Mouse (Mus musculus): ENCODE results near the gene Ccne1. TPM values are rescaled to one million over a fixed set of nuclear protein-coding genes. Genes with fewer than 3 reads are reported as not detected.
A peak's percentile ranks its signal among the peaks of the same experiment; 100 is the strongest.

Gene Ccne1
- polyA plus RNA-seq, 1 experiment from 2014 or later: 59.9 TPM

GRCm38 (mm10) chr7:38105379-38105778 is 2.0 kb downstream of the Ccne1 start:
- Histone ChIP-seq H3K27ac (ENCODE audit: low read length) (no peak overlapping the region), H3K9ac (replicated peaks; ENCODE audit: low read length) (peak overlapping the region; percentile 82; the same call in 1 of the 2 replicates), H3K4me3 (ENCODE audit: low read length) (peak overlapping the region; percentile 87), H3K27me3 (ENCODE audit: insufficient read depth, low read length) (no peaks in the 10 kb centered on the region), H3K4me2 (replicated peaks; ENCODE audit: low read depth, low read length) (peak overlapping the region; percentile 98), H3K4me1 (ENCODE audit: insufficient read depth, low read length) (peaks cover 20% of the 10 kb centered on the region), H3K9me3 (ENCODE audit: low read length) (no peaks in the 10 kb centered on the region), H3K36me3 (ENCODE audit: insufficient read depth, low read length) (peaks cover 25% of the 10 kb centered on the region)
- no peak for ATAC-seq (ENCODE audit: low FRiP score, low TSS enrichment)
- 88% methylated on average over 3 of the region's 3 CpGs for WGBS

GRCm38 (mm10) chr7:38104097-38104496 is 3.2 kb downstream of the Ccne1 start:
- no peaks in the 10 kb centered on the region for H3K9me3 ChIP-seq (ENCODE audit: low read length)
- H3K4me1 ChIP-seq (ENCODE audit: insufficient read depth, low read length): peaks cover 20% of the 10 kb centered on the region
- H3K4me3 ChIP-seq (ENCODE audit: low read length): no peak overlapping the region
- no peak overlapping the region for H3K9ac ChIP-seq (replicated peaks; ENCODE audit: low read length)
- H3K27ac ChIP-seq (ENCODE audit: low read length): no peak overlapping the region
- ATAC-seq (ENCODE audit: low FRiP score, low TSS enrichment): no peak
- 89% methylated on average over 5 of the region's 5 CpGs for WGBS
- peaks cover 36% of the 10 kb centered on the region for H3K36me3 ChIP-seq (ENCODE audit: insufficient read depth, low read length)
- H3K4me2 ChIP-seq (replicated peaks; ENCODE audit: low read depth, low read length): no peak overlapping the region
- no peaks in the 10 kb centered on the region for H3K27me3 ChIP-seq (ENCODE audit: insufficient read depth, low read length)

DNA sequence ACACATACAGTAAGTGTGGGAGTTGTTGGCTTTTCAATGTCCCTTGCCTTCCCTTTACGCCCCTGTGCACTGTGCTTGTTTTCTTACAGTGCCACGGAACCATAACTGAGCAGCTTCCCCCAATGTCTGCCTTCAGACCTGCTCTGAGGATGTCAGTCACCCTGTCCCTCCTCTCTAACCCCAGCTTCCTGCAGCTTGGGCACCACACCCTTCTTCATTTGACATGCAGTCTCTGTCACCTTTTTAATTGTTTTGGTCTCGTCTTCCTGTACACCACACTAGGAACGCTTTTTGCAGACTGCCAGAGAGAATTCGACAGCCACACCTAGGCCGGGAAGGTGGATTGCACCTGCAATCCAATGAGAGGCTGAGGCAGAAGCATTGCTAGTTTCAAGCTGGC is 13.0 kb downstream of the Ccne1 start:
- WGBS: 70% methylated on average over 6 of the region's 6 CpGs
- no peak overlapping the region for H3K9ac ChIP-seq (replicated peaks; ENCODE audit: low read length)
- H3K36me3 ChIP-seq (ENCODE audit: insufficient read depth, low read length): peaks cover 14% of the 10 kb centered on the region
- no peak for ATAC-seq (ENCODE audit: low FRiP score, low TSS enrichment)
- no peaks in the 10 kb centered on the region for H3K27me3 ChIP-seq (ENCODE audit: insufficient read depth, low read length)
- no peak overlapping the region for H3K27ac ChIP-seq (ENCODE audit: low read length)
- H3K9me3 ChIP-seq (ENCODE audit: low read length): no peaks in the 10 kb centered on the region
- H3K4me3 ChIP-seq (ENCODE audit: low read length): no peak overlapping the region
- no peak overlapping the region for H3K4me2 ChIP-seq (replicated peaks; ENCODE audit: low read depth, low read length)
- H3K4me1 ChIP-seq (ENCODE audit: insufficient read depth, low read length): no peaks in the 10 kb centered on the region

DNA sequence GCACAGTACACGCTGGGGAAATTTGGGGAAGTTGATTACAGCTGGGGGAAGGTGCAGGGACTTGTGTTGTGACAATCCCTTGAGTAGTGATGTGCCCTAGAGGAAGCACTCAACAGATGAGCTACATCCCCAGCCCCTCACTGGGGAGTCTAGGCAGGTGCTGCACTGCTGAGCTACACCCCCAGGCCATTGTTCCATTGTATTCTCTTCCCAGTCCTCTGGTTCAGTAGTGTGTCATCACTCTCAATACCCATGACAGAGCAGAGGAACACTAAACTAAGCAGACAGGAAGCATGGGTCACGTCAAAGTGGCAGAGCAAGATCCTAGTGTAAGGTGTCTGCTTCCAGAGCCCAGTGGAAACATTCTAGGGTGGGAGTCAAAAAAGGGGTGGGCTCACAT is 14.2 kb downstream of the Ccne1 start:
- Histone ChIP-seq H3K9ac (replicated peaks; ENCODE audit: low read length) (no peak overlapping the region), H3K4me3 (ENCODE audit: low read length) (no peak overlapping the region), H3K27ac (ENCODE audit: low read length) (no peak overlapping the region), H3K27me3 (ENCODE audit: insufficient read depth, low read length) (no peaks in the 10 kb centered on the region), H3K36me3 (ENCODE audit: insufficient read depth, low read length) (peaks cover 7% of the 10 kb centered on the region), H3K4me2 (replicated peaks; ENCODE audit: low read depth, low read length) (no peak overlapping the region), H3K9me3 (ENCODE audit: low read length) (no peaks in the 10 kb centered on the region), H3K4me1 (ENCODE audit: insufficient read depth, low read length) (no peaks in the 10 kb centered on the region)
- WGBS: 42% methylated on average over 2 of the region's 2 CpGs
- ATAC-seq (ENCODE audit: low FRiP score, low TSS enrichment): no peak

DNA sequence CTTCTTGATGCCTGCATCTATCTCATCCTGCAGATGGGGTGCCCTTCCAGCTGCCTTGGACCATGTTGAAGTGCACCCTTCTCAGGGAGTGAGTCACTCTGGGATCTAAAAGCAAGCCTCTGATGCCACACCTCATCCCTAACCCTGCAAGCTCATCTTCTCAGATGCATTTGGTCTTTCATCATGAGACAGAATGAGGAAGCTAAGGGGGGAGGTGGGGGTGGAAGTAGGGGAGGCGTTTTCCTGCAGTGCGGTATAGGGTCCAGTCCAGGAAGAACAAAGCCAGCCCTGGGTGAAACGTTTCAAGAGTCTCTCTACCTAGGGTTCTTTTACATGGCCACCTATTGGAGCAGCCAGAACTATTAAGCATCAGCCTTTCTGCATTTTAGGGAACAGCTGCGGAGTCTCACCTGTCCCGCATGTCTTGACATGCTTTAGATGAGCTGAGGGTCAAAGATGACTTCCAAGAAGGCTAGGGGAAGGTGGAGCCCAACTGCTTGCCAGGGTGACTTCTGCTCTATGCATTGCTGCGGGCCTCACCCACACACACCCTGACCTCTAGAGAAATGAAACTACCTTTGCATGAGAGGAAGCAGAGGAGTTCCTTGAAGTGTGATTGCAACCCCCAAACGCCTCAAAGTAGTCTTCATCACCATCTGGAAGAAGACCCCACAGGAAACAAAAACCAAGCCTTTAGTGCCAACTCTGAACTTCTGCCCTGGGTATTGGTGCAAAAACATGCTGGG is 17.2 kb downstream of the Ccne1 start:
- no peaks in the 10 kb centered on the region for H3K9me3 ChIP-seq (ENCODE audit: low read length)
- ATAC-seq (ENCODE audit: low FRiP score, low TSS enrichment): no peak
- H3K36me3 ChIP-seq (ENCODE audit: insufficient read depth, low read length): no peaks in the 10 kb centered on the region
- no peak overlapping the region for H3K9ac ChIP-seq (replicated peaks; ENCODE audit: low read length)
- H3K27ac ChIP-seq (ENCODE audit: low read length): no peak overlapping the region
- H3K27me3 ChIP-seq (ENCODE audit: insufficient read depth, low read length): no peaks in the 10 kb centered on the region
- H3K4me3 ChIP-seq (ENCODE audit: low read length): no peak overlapping the region
- no peak overlapping the region for H3K4me2 ChIP-seq (replicated peaks; ENCODE audit: low read depth, low read length)
- 69% methylated on average over 7 of the region's 7 CpGs for WGBS
- H3K4me1 ChIP-seq (ENCODE audit: insufficient read depth, low read length): peaks cover 9% of the 10 kb centered on the region

DNA sequence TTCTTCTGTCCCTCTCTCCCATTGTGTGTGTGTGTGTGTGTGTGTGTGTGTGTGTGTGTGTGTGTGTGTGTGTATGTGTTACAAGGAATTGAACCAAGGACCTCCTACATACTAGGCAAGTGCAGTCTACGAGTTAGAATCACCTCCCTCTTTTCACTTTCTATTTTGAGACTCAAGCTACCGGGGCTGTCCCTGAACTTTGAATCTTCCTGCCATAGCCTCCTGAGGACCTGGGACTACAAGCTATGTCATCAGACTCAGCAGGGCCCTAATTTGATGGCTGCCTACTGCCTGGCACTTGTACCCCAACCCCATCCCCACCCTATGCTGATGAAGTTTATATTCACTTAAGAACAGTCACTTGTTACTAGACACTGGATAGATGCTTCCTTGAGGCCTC is 18.9 kb downstream of the Ccne1 start:
- Histone ChIP-seq H3K4me3 (ENCODE audit: low read length) (no peak overlapping the region), H3K9me3 (ENCODE audit: low read length) (no peaks in the 10 kb centered on the region), H3K27ac (ENCODE audit: low read length) (no peak overlapping the region), H3K4me2 (replicated peaks; ENCODE audit: low read depth, low read length) (no peak overlapping the region), H3K27me3 (ENCODE audit: insufficient read depth, low read length) (no peaks in the 10 kb centered on the region), H3K9ac (replicated peaks; ENCODE audit: low read length) (no peak overlapping the region), H3K36me3 (ENCODE audit: insufficient read depth, low read length) (no peaks in the 10 kb centered on the region), H3K4me1 (ENCODE audit: insufficient read depth, low read length) (peaks cover 14% of the 10 kb centered on the region)
- no peak for ATAC-seq (ENCODE audit: low FRiP score, low TSS enrichment)
- WGBS: 53% methylated on average over 2 of the region's 2 CpGs

DNA sequence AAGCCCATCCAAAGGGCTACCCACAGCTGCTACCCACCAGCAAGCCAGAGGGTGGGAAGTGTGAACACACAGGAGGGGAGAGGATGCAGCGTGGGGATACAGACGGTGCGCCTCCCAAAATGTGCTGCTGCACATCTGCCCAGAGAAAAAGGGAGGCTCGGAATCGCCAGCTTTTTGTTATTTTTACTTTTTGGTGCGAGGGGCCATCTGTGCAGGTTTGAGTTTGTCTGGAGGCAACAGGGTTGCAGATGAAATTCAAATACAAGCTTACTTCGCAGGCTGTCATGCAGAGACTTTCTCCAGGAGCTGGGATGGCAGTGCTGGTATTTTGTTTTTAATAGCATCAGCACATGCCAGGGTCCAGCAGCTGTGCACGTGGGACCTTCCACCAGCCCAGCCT is 19.5 kb downstream of the Ccne1 start:
- Histone ChIP-seq H3K4me2 (replicated peaks; ENCODE audit: low read depth, low read length) (no peak overlapping the region), H3K36me3 (ENCODE audit: insufficient read depth, low read length) (no peaks in the 10 kb centered on the region), H3K4me1 (ENCODE audit: insufficient read depth, low read length) (peaks cover 14% of the 10 kb centered on the region), H3K9ac (replicated peaks; ENCODE audit: low read length) (no peak overlapping the region), H3K9me3 (ENCODE audit: low read length) (no peaks in the 10 kb centered on the region), H3K4me3 (ENCODE audit: low read length) (no peak overlapping the region), H3K27me3 (ENCODE audit: insufficient read depth, low read length) (no peaks in the 10 kb centered on the region), H3K27ac (ENCODE audit: low read length) (no peak overlapping the region)
- 74% methylated on average over 8 of the region's 8 CpGs for WGBS
- ATAC-seq (ENCODE audit: low FRiP score, low TSS enrichment): no peak

DNA sequence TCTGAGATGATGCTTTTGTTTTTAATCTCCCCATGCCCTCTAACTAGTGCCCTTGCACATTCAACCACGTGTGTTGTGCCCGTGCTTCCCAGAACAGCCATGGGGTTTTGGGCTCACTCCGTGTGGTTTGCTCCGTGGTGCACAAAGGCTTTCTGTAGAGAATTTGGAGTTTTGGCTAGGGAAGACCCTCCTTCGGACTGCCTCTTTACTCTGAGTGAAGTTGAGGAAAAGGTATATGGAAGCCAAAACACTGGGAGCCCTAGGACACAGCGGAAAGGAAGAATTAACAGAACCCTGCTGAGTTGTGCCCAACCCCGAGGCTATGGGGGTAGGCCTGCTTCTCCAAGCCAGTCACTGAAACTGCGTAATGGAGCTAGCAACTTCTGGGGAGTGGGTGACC is 20.9 kb downstream of the Ccne1 start:
- Histone ChIP-seq H3K9me3 (ENCODE audit: low read length) (no peaks in the 10 kb centered on the region), H3K4me1 (ENCODE audit: insufficient read depth, low read length) (peaks cover 14% of the 10 kb centered on the region), H3K27ac (ENCODE audit: low read length) (no peak overlapping the region), H3K9ac (replicated peaks; ENCODE audit: low read length) (no peak overlapping the region), H3K27me3 (ENCODE audit: insufficient read depth, low read length) (no peaks in the 10 kb centered on the region), H3K36me3 (ENCODE audit: insufficient read depth, low read length) (no peaks in the 10 kb centered on the region), H3K4me3 (ENCODE audit: low read length) (no peak overlapping the region), H3K4me2 (replicated peaks; ENCODE audit: low read depth, low read length) (peak overlapping the region; percentile 92; the same call in 1 of the 2 replicates)
- 49% methylated on average over 8 of the region's 8 CpGs for WGBS
- ATAC-seq (ENCODE audit: low FRiP score, low TSS enrichment): no peak

- peak; percentile 48 for ATAC-seq (ENCODE audit: low FRiP score, low TSS enrichment)
- H3K36me3 ChIP-seq (ENCODE audit: insufficient read depth, low read length): no peaks in the 10 kb centered on the region
- no peak overlapping the region for H3K27ac ChIP-seq (ENCODE audit: low read length)
- peak overlapping the region; percentile 46 for H3K4me3 ChIP-seq (ENCODE audit: low read length)
- H3K9me3 ChIP-seq (ENCODE audit: low read length): no peaks in the 10 kb centered on the region
- peaks cover 14% of the 10 kb centered on the region for H3K4me1 ChIP-seq (ENCODE audit: insufficient read depth, low read length)
- H3K27me3 ChIP-seq (ENCODE audit: insufficient read depth, low read length): no peaks in the 10 kb centered on the region
- WGBS: 2% methylated on average over 35 of the region's 35 CpGs
- peak overlapping the region; percentile 57 for H3K9ac ChIP-seq (replicated peaks; ENCODE audit: low read length)
- H3K4me2 ChIP-seq (replicated peaks; ENCODE audit: low read depth, low read length): peak overlapping the region; percentile 92
Observed at GRCm38 (mm10) chr7:38085573-38086211, 21.6 kb downstream of the Ccne1 start.

Data from kidney, embryonic 16.5 days (tissue).